Mouse (Mus musculus) adrenal gland, postnatal 10 days (tissue): Measurements from ENCODE around the gene Nfix. TPM values are rescaled to one million over a fixed set of nuclear protein-coding genes. Genes with fewer than 3 reads are reported as not detected.

Source experiments
- DNase-seq: peaks from one replicate; pipeline ENCODE4 v3.0.0; 2021; ENCODE audit warnings: mixed read lengths
- total RNA-seq, 2 experiments: library from RNA; stranded (reverse); gene quantifications; 2 replicates each; pipeline ENCODE4 v1.2.3; 2021

The Nfix gene
- total RNA-seq, 2 experiments from 2014 or later = 145 to 200 TPM

DNA sequence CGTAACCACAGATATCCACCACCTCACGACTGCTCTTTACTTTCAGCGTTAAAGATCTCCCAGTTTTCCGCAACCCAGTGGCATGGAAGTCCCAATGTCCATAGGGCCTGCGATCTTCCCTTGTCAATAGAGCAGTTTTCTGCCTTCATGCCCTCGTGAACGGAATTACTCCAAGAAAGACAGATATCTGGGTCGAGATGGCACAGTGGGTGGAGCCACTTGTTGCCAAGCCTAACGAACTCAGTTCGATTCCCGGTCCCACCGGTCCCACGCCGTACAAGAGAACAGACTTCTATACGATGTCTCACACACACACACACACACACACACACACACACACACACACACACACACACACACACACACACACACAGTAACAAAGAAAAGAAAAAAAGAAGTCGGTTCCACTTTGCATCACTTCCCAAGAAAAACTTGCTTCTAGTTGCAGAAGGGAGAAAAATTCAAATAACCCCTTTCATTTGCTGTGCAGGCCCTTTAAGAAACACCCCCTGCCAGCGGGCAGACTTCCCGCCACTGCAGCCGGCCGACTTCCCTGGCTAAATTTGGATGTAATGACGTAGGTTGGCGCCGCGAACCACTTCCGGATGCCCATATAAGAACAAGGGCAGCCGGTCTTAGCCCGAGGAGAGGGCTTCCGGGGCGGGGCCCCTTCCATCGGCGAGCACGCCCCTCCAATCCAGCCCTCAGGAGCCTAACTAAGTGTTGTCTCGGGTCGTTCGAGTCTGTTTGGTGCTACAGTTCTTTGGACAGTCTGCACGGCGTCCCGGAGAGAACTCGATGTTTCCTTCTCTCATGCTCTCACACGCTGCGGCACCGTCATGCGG lies 136.4 kb downstream of the Nfix start:
- peak; percentile 97 for DNase-seq

GRCm38 (mm10) chr8:84662581-84663065 lies 137.5 kb downstream of the Nfix start, which contains the start of gene Ier2:
TSS of gene Ier2 (minus strand) at chr8:84662852.
- DNase-seq = peak; percentile 97

DNA sequence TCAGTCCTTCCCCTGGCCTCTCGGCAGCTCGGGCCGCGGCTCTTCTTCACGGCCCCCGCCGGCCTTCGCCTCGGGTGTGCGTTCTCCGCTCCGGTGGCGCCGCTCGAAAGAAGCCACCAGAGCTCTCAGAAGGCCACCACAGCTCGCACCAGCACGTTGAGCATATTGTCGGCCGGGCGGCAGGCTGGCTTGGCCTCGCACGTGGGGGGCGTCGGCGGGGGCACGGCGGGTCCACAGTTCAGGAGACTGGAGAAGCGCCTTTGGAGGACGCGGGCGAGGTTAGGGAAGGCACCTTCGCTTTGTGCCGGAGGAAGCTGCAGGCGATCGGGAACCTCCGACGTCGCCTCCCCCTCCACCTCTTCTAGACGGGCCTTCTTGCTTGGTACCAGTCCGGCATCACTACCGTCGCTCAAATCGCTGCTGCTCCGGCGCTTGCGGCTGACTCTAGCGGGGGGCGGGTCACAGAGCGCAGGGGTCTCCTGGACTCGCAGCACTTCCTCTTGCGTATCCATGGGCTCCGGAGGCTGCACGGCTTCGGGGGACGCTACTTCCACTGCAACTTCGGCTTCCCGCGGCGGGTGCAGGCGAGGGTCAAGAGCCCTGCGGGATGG lies 138.1 kb downstream of the Nfix start:
- DNase-seq = peak; percentile 69

DNA sequence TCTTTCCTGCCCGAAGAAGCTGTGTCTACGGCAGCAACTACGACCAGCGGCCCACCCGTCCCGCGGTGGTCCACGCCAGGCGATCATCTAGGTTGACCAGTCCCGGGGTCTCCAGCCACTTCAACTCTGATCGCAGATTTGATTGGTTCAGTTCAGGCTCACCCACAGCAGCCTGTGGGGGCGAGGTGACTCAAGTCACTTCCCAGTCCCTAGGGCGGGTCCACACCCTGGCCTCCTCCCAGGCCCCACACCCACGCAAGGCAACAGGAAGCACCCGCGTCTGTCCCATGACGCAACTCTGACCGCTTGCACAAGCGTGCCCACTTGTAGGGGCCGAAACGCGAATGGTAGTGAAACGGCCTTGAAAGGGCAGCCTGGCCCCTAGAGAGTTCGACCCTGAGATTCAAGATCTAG lies 138.7 kb downstream of the Nfix start:
- peak; percentile 94 for DNase-seq

GRCm38 (mm10) chr8:84660819-84661457 lies 139.2 kb downstream of the Nfix start:
- peak; percentile 79 for DNase-seq

- peak; percentile 68 for DNase-seq
Measured at GRCm38 (mm10) chr8:84659936-84660818, 140.0 kb downstream of the Nfix start.

- DNase-seq = no peak
Measured at GRCm38 (mm10) chr8:84658951-84659350, 141.2 kb downstream of the Nfix start.

- no peak for DNase-seq
Measured at GRCm38 (mm10) chr8:84657680-84658079, 142.5 kb downstream of the Nfix start.

- DNase-seq = no peak
Measured at GRCm38 (mm10) chr8:84657203-84657602, 142.9 kb downstream of the Nfix start.

GRCm38 (mm10) chr8:84656641-84657126 lies 143.5 kb downstream of the Nfix start:
- peak; percentile 82 for DNase-seq

DNA sequence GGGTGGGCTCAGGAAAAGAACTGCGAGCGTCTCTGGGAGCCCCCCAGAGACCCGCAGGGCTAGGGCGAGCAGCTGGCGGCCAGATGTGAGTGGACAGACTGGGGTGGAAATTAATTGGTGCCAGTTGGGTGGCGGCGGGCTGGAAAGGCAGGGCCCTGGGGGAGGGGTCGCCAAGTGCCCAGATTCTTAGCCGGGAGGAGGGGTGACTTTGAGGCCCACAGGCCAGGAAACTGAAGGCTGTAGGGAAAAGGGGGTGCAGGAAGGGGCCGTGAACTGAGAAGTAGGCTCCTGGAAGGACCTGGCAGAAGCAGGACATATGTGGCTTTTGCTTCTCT lies 144.0 kb downstream of the Nfix start:
- no peak for DNase-seq

DNA sequence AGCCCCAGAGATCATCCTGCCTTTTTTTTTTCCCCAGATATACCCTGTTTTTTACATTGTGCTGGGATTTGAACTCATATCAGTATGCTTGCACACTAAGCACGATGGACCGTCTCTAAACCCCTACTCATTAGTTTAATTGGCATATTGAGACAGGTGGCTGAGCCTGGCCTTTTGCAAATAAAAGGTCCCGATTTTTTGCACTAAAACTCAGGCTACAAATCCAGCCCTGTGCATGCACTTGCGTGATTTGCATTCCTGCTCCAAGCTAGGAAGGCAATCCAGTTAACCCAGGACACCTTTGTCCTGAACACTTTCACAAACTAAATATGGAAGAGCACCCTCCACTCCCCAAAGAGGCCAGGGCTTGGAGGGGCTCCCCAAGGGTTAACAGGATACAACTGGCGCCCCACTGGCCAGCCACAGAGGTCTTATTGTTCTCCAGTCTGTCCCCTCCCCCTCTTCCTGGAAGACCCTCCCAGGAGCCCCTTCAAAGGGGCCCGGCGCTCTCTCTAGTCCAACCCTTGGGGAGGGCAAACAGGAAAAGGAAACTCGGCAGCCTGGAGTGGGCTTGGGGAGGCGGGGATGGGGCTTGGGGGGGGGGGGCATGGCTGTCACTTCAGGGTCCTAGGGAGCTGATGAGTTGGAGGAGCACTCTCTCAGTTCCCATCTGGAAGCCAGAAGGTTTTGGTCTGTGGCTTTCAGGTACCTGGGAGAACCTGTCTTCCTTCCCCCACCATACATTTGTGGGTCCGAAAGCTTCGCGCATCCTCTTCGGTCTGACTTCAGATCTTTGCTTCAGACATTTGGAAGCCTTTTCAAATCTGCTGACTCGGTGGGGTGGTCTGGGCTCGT lies 144.6 kb downstream of the Nfix start:
- peak; percentile 35 for DNase-seq

DNA sequence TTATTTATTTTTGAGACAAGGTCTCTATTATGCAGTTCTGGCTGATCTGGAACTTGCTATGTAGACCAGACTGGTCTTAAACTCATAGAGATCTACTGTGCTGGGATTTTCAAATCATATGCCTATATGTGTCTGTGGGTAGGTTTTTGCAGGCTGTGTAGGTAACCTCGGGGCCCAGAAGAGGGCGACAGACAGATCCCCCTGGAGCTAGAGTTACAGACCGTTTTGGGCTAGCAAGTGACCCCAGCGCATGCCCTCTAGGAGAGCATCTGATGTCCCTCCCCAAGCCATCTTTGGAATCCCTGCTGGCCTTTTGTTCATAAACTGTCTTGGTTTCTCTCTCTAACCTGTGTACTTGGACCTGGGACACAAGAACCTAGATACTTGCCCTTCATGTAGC lies 145.5 kb downstream of the Nfix start:
- no peak for DNase-seq

DNA sequence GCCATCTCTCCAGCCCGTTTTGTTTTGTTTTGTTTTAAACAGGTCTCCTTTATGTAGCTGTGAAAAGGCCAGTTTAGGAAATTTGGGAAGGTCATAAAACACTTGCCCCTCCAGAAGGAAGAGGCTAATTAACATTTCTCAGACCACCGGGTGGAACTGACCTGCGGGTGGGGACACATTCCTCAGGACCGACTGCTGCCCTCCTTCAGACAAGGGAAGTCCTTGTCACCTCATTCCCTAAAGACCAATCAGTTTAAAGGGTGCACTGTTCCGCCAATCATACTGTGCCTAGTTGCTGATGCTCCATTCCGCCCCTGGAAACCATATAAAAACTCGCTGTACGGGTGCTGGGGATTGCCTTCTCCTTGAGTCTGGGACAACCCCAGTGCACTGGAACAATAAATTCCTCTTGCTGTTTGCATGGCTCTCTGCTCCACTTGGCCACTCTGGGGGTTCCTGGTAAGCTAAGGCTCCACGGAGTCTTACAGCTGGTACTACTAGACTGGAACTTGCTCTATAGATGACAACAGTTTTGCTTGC lies 147.0 kb downstream of the Nfix start:
- no peak for DNase-seq

- DNase-seq = no peak
Measured at GRCm38 (mm10) chr8:84650213-84650612, 149.9 kb downstream of the Nfix start.

Other genes starting within 250 kb of the Nfix start
- gene Ier2, start 137.5 kb downstream of the Nfix start, total RNA-seq = 10 to 100 TPM; 33.3 to 63.4 TPM
- gene Trmt1, start 114.0 kb downstream of the Nfix start, total RNA-seq = 10 to 100 TPM; 63.4 to 82.8 TPM
- gene Nacc1, start 112.5 kb downstream of the Nfix start, total RNA-seq = 10 to 100 TPM; 59.1 to 62.9 TPM
- gene Lyl1, start 98.9 kb downstream of the Nfix start, total RNA-seq = 1 to 10 TPM; 7.8 to 8.5 TPM
- gene G430095P16Rik, start 77.3 kb downstream of the Nfix start, total RNA-seq = under 1 TPM; 0.51 to 0.88 TPM
- gene Dand5, start 22.5 kb upstream of the Nfix start, total RNA-seq = 1 to 10 TPM; 5.0 to 6.9 TPM
- 10 to 100 TPM; 39.2 to 40.0 TPM for gene Gadd45gip1, start 31.2 kb upstream of the Nfix start, total RNA-seq
- gene Rad23a, start 40.3 kb upstream of the Nfix start, total RNA-seq = 100 to 1,000 TPM in 1 of 2 experiments, 10 to 100 TPM in 1; 89.4 to 108 TPM
- gene Calr, start 46.6 kb upstream of the Nfix start, total RNA-seq = 100 to 1,000 TPM; 404 to 492 TPM
- 10 to 100 TPM; 52.0 to 52.4 TPM for gene Farsa, start 56.6 kb upstream of the Nfix start, total RNA-seq
- gene Syce2, start 71.8 kb upstream of the Nfix start, total RNA-seq = 10 to 100 TPM; 16.1 to 21.1 TPM
- 10 to 100 TPM; 77.9 to 96.9 TPM for gene Gcdh, start 93.6 kb upstream of the Nfix start, total RNA-seq
- 1 to 10 TPM; 2.6 to 4.3 TPM for gene Klf1, start 101.6 kb upstream of the Nfix start, total RNA-seq
- gene Dnase2a, start 108.2 kb upstream of the Nfix start, total RNA-seq = 10 to 100 TPM; 11.8 to 12.8 TPM
- 1 to 10 TPM; 2.3 to 4.2 TPM for gene Mast1, start 137.0 kb upstream of the Nfix start, total RNA-seq
- under 1 TPM in 1 of 2 experiments, not detected in 1; 0.21 TPM for gene Rtbdn, start 146.6 kb upstream of the Nfix start, total RNA-seq
- gene Gm49661, start 169.1 kb upstream of the Nfix start, total RNA-seq = 1 to 10 TPM in 1 of 2 experiments, not detected in 1; 1.1 TPM
- gene Prdx2, start 169.2 kb upstream of the Nfix start, total RNA-seq = 100 to 1,000 TPM; 477 to 503 TPM
- 10 to 100 TPM; 88.6 to 91.7 TPM for gene Rnaseh2a, start 169.4 kb upstream of the Nfix start, total RNA-seq
- 100 to 1,000 TPM in 1 of 2 experiments, 10 to 100 TPM in 1; 28.7 to 134 TPM for gene Junb, start 178.4 kb upstream of the Nfix start, total RNA-seq
- gene Hook2, start 190.3 kb upstream of the Nfix start, total RNA-seq = 1 to 10 TPM; 6.5 to 6.6 TPM
- not detected for gene Best2, start 214.2 kb upstream of the Nfix start, total RNA-seq
- gene Asna1, start 224.9 kb upstream of the Nfix start, total RNA-seq = 10 to 100 TPM; 86.5 to 92.4 TPM
- 100 to 1,000 TPM; 143 to 155 TPM for gene Trir, start 226.5 kb upstream of the Nfix start, total RNA-seq
- gene Tnpo2, start 236.6 kb upstream of the Nfix start, total RNA-seq = 10 to 100 TPM; 56.6 to 59.7 TPM